ENCODE assay signal across 11 mouse cellular contexts in the genomic region with DNA sequence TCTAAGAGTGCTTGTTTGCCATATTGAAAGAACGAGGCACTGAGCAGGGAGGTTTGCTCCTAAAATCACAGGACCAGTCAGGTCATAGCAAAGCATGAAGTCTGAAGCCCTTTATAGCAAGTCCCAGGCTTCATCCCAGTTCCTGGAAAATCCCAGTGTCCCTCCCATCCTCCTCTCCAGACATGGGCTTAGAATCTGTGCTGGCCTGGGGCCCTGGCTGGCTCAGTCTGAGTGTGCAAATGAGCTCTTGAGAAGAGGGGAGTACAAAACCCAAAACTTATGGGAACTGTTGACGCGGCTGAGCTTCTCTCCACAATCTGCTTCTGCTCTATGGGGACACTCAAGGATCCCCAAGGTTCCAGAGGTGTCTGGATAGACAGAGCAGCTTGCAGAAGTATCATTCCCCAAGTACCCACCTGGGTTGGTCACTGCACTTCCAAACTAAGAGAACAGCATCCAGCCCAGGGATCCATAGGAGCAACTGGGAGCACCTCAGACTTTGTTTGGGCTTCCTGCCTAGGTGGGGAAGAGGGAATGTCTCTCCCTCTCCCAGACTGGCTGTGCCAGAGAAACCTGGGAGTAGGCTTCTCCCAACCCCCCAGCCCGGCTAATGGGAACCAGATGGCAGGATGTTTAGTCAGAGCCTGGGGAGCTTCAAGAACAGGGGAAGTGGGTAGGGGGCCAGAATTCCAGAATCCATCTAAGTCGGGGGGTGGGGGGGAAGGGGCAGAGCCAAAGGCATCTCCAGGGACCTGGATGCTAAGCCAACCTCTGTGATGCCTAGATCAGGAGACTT. TPM values are rescaled to one million over a fixed set of nuclear protein-coding genes. Genes with fewer than 3 reads are reported as not detected.
DNase-seq lines count a peak whose midpoint lies in the region; ATAC-seq lines count a peak whose summit lies in the region.
"Had no signal": no experiment of that assay in that cellular context is flagged by ENCODE, and none has a peak within 500 bp of the region (broad histone marks: within the 10 kb centered on the region; RNA-seq: fewer than 3 reads in every experiment).

No protein-coding gene starts in this region.

- no peak overlapping the region for H3K9ac ChIP-seq in limb, embryonic 11.5 days (ENCODE audit: low read length)
- H3K9ac ChIP-seq: hindbrain, embryonic 15.5 days; midbrain, embryonic 13.5 days had no signal

- H3K27ac ChIP-seq in limb, embryonic 11.5 days (replicated peaks; ENCODE audit: low read depth, low read length): peak overlapping the region; percentile 79
- H3K27ac ChIP-seq: hindbrain, embryonic 15.5 days; midbrain, embryonic 13.5 days had no signal

- peak; percentile 62 to 67 for DNase-seq in heart, adult 18-20 months
- DNase-seq in heart, adult 8-10 months (ENCODE audit: low spot score): no peak
- DNase-seq in 3T3-L1 (ENCODE audit: low read depth, low spot score): peak; percentile 87
- DNase-seq in forelimb bud, embryonic 11.5 days (ENCODE audit: low read depth, low spot score): peak; percentile 71
- peak; percentile 80 for DNase-seq in limb, embryonic 11.5 days (ENCODE audit: low spot score)
- DNase-seq in adrenal gland, adult 2 months: no peak
- no peak for DNase-seq in testis, postnatal 14 days (ENCODE audit: low spot score)
- no peak for DNase-seq in layer of hippocampus, postnatal 25 days (ENCODE audit: extremely low spot score in 1 of 2, low spot score in 1 of 2)

- H3K27me3 ChIP-seq in limb, embryonic 11.5 days (ENCODE audit: control insufficient read depth, insufficient read depth, low read length): no peaks in the 10 kb centered on the region; the same call in 1 of the 2 replicates
- H3K27me3 ChIP-seq: hindbrain, embryonic 15.5 days; midbrain, embryonic 13.5 days had no signal

- no peaks in the 10 kb centered on the region for H3K9me3 ChIP-seq in limb, embryonic 11.5 days (ENCODE audit: control insufficient read depth, low read length)
- H3K9me3 ChIP-seq: hindbrain, embryonic 15.5 days; midbrain, embryonic 13.5 days had no signal

- H3K4me2 ChIP-seq in limb, embryonic 11.5 days (ENCODE audit: low read depth, severe bottlenecking): no peak overlapping the region
- H3K4me2 ChIP-seq: hindbrain, embryonic 15.5 days; midbrain, embryonic 13.5 days had no signal

- 45% methylated on average over 5 of the region's 5 CpGs for WGBS in limb, embryonic 11.5 days

- H3K36me3 ChIP-seq in limb, embryonic 11.5 days (ENCODE audit: control insufficient read depth, insufficient read depth, low read length): no peaks in the 10 kb centered on the region
- H3K36me3 ChIP-seq: hindbrain, embryonic 15.5 days; midbrain, embryonic 13.5 days had no signal

- H3K4me3 ChIP-seq in limb, embryonic 11.5 days (ENCODE audit: low read depth, low read length): no peak overlapping the region
- H3K4me3 ChIP-seq: hindbrain, embryonic 15.5 days; midbrain, embryonic 13.5 days had no signal

- peak; percentile 89 for ATAC-seq in limb, embryonic 11.5 days (ENCODE audit: insufficient number of reproducible peaks, low FRiP score, low TSS enrichment, low read depth)
- ATAC-seq: midbrain, embryonic 13.5 days had no signal

- H3K4me1 ChIP-seq in limb, embryonic 11.5 days (ENCODE audit: control insufficient read depth, insufficient read depth, low read length): peaks cover 7% of the 10 kb centered on the region; the same call in 1 of the 2 replicates
- H3K4me1 ChIP-seq: hindbrain, embryonic 15.5 days; midbrain, embryonic 13.5 days had no signal

RNA-seq across cellular contexts. Expression of gene Haus7, which starts 8.8 kb away (rescaled TPM):
- 1 to 10 TPM; 6.2 to 9.1 TPM for total RNA-seq in heart, adult 18-20 months (2021)
- total RNA-seq in heart, adult 8-10 months (2022): 1 to 10 TPM; 5.0 to 6.3 (median 5.4) TPM
- polyA plus RNA-seq in limb, embryonic 11.5 days (2014; fragmentation: Nextera tagmentation; extraction: Ambion mirVana): 95.0 and 99.5 TPM in 2 replicates
- 10 to 100 TPM; 20.3 to 31.3 TPM for total RNA-seq in adrenal gland, adult 2 months (2021)
- polyA plus RNA-seq in adrenal gland, adult 2 months (2012; rRNA removed): 12.6 and 15.5 TPM in 2 replicates
- total RNA-seq in layer of hippocampus, postnatal 25 days (2021): 1 to 10 TPM; 6.9 to 7.5 TPM

RNA-seq across cellular contexts. Expression of gene Bgn, which starts 15.8 kb away (rescaled TPM):
- total RNA-seq in heart, adult 18-20 months (2021): 100 to 1,000 TPM; 174 to 186 TPM
- 100 to 1,000 TPM; 152 to 198 (median 182) TPM for total RNA-seq in heart, adult 8-10 months (2022)
- polyA plus RNA-seq in limb, embryonic 11.5 days (2014; fragmentation: Nextera tagmentation; extraction: Ambion mirVana): 22.0 and 23.1 TPM in 2 replicates
- total RNA-seq in adrenal gland, adult 2 months (2021): 100 to 1,000 TPM; 290 to 364 TPM
- polyA plus RNA-seq in adrenal gland, adult 2 months (2012; rRNA removed): 197 and 251 TPM in 2 replicates
- total RNA-seq in layer of hippocampus, postnatal 25 days (2021): 10 to 100 TPM; 16.7 to 17.4 TPM
- total RNA-seq: CH12.LX had no signal

RNA-seq across cellular contexts. Expression of gene Trex2, which starts 32.5 kb away (rescaled TPM):
- total RNA-seq in heart, adult 18-20 months (2021): not detected
- not detected for total RNA-seq in heart, adult 8-10 months (2022)
- not detected in 2 replicates for polyA plus RNA-seq in limb, embryonic 11.5 days (2014; fragmentation: Nextera tagmentation; extraction: Ambion mirVana)
- not detected for total RNA-seq in adrenal gland, adult 2 months (2021)
- polyA plus RNA-seq in adrenal gland, adult 2 months (2012; rRNA removed): 0.13 TPM in 1 of 2 replicates, not detected in the other
- not detected for total RNA-seq in layer of hippocampus, postnatal 25 days (2021)
- total RNA-seq: CH12.LX had no signal
- polyA plus RNA-seq: hindbrain, embryonic 15.5 days; midbrain, embryonic 13.5 days had no signal

RNA-seq across cellular contexts. Expression of gene Atp2b3, which starts 35.2 kb away (rescaled TPM):
- total RNA-seq in heart, adult 18-20 months (2021): under 1 TPM; 0.17 to 0.28 TPM
- total RNA-seq in heart, adult 8-10 months (2022): under 1 TPM; 0.16 to 0.53 (median 0.21) TPM
- 0.04 and 0.11 TPM in 2 replicates for polyA plus RNA-seq in limb, embryonic 11.5 days (2014; fragmentation: Nextera tagmentation; extraction: Ambion mirVana)
- total RNA-seq in adrenal gland, adult 2 months (2021): 10 to 100 TPM; 38.2 to 42.3 TPM
- 24.9 and 29.0 TPM in 2 replicates for polyA plus RNA-seq in adrenal gland, adult 2 months (2012; rRNA removed)
- total RNA-seq in layer of hippocampus, postnatal 25 days (2021): 100 to 1,000 TPM; 145 to 149 TPM
- total RNA-seq: CH12.LX had no signal

RNA-seq across cellular contexts. Expression of gene Zfp92, which starts 56.7 kb away (rescaled TPM):
- total RNA-seq in heart, adult 18-20 months (2021): not detected
- total RNA-seq in heart, adult 8-10 months (2022): not detected
- 0.19 and 0.27 TPM in 2 replicates for polyA plus RNA-seq in limb, embryonic 11.5 days (2014; fragmentation: Nextera tagmentation; extraction: Ambion mirVana)
- under 1 TPM; 0.26 to 0.38 TPM for total RNA-seq in adrenal gland, adult 2 months (2021)
- 0.10 and 0.11 TPM in 2 replicates for polyA plus RNA-seq in adrenal gland, adult 2 months (2012; rRNA removed)
- total RNA-seq in layer of hippocampus, postnatal 25 days (2021): 1 to 10 TPM; 1.6 to 3.1 TPM

Comparison
In these comparisons a context has a peak if more than half of its experiments do, and no peak if none do; other contexts are left out.
1. DNase-seq: peak in heart, adult 18-20 months (2 of 2), 3T3-L1 (single experiment), forelimb bud, embryonic 11.5 days (single experiment) and limb, embryonic 11.5 days (single experiment); none in heart, adult 8-10 months (single experiment), adrenal gland, adult 2 months (single experiment), testis, postnatal 14 days (single experiment) and layer of hippocampus, postnatal 25 days (0 of 2).
2. RNA of gene Bgn, which starts 15.8 kb away (total RNA-seq): 290 to 364 TPM in adrenal gland, adult 2 months, 174 to 186 TPM in heart, adult 18-20 months and 152 to 198 TPM in heart, adult 8-10 months; 16.7 to 17.4 TPM in layer of hippocampus, postnatal 25 days; every median in the first group is over 4 times any median in the second.